Mouse (Mus musculus) mammary gland, adult 2 months (tissue): ENCODE measurements around the gene Olfr382. TPM values are rescaled to one million over a fixed set of nuclear protein-coding genes. Genes with fewer than 3 reads are reported as not detected.

Experiments
- polyA plus RNA-seq: library from polyadenylated mRNA; depleted of rRNA; stranded (reverse); fragments of >200 nt; gene quantifications from 2 replicates; pipeline ENCODE4 v1.2.3, GENCODE M21; 2012; ENCODE audit warnings: low replicate concordance; rRNA removed

Olfr382 gene
- not detected in 2 replicates for polyA plus RNA-seq

GRCm38 (mm10) chr11:73517097-73517496 is at the start of gene Olfr382:
TSS of gene Olfr382 (minus strand) at chr11:73517197.

GRCm38 (mm10) chr11:73491503-73491902 is 25.5 kb downstream of the Olfr382 start, which contains the start of gene Olfr381:
TSS of gene Olfr381 (minus strand) at chr11:73491603.

Other genes starting within 250 kb of the Olfr382 start
- gene Trpv3, start 249.8 kb downstream of the Olfr382 start, polyA plus RNA-seq = 0.23 and 0.47 TPM in 2 replicates
- 4.0 and 17.4 TPM in 2 replicates for gene Aspa, start 187.6 kb downstream of the Olfr382 start, polyA plus RNA-seq
- 0.14 TPM in 1 of 2 replicates, not detected in the other for gene Gm49340, start 187.5 kb downstream of the Olfr382 start, polyA plus RNA-seq
- gene Spata22, start 187.5 kb downstream of the Olfr382 start, polyA plus RNA-seq = 0.53 TPM in 1 of 2 replicates, not detected in the other
- 0.53 and 0.99 TPM in 2 replicates for gene Olfr20, start 166.4 kb downstream of the Olfr382 start, polyA plus RNA-seq
- gene Olfr376, start 146.0 kb downstream of the Olfr382 start, polyA plus RNA-seq = not detected in 2 replicates
- gene Olfr1, start 117.6 kb downstream of the Olfr382 start, polyA plus RNA-seq = not detected in 2 replicates
- not detected in 2 replicates for gene Olfr378, start 88.7 kb downstream of the Olfr382 start, polyA plus RNA-seq
- gene Olfr380, start 59.7 kb downstream of the Olfr382 start, polyA plus RNA-seq = not detected in 2 replicates
- gene Olfr381, start 25.6 kb downstream of the Olfr382 start, polyA plus RNA-seq = not detected in 2 replicates
- not detected in 2 replicates for gene Olfr385, start 75.8 kb upstream of the Olfr382 start, polyA plus RNA-seq
- not detected in 2 replicates for gene Olfr384, start 81.4 kb upstream of the Olfr382 start, polyA plus RNA-seq
- not detected in 2 replicates for gene Zfp735, start 171.6 kb upstream of the Olfr382 start, polyA plus RNA-seq